Comparison of ENCODE assay signal across 15 mouse cellular contexts in the genomic region with DNA sequence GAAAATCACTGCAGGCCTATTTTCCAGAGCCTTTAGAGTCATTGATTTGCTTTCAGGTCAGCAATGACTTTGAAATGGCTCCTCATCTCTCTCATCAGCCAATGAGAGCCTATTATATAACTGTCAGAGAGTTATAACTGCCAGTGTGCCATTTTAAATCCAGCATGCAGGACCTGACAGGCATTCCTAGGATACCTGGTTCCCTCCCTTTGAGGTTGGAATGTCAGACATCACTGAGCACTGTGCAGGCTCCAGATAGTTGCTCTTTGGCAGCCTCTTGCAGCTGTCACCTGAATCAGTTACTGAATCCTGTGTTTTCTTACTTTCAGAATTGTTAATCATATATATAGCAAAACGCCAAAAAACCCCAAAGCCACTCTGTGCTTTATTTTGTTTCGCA.
DNase-seq lines count a peak whose midpoint lies in the region; ATAC-seq and TF ChIP-seq lines count a peak whose summit lies in the region.
"Had no signal": no experiment of that assay in that cellular context is flagged by ENCODE, and none has a peak within 500 bp of the region (broad histone marks: within the 10 kb centered on the region; RNA-seq: fewer than 3 reads in every experiment).

No protein-coding gene starts in this region.

- DNase-seq in kidney, adult 11 months = peak; percentile 62
- DNase-seq in kidney, postnatal 10 days = no peak
- no peak for DNase-seq in Patski (ENCODE audit: low read depth, low spot score)
- DNase-seq: adrenal gland, postnatal 14 days; cerebellum, adult 11-12 months; gastrocnemius, postnatal 25 days; left cerebral cortex, postnatal 4 days had no signal

- peak overlapping the region; percentile 60 for H3K27ac ChIP-seq in heart, embryonic 15.5 days
- H3K27ac ChIP-seq in neural tube, embryonic 15.5 days (replicated peaks) = no peak overlapping the region
- H3K27ac ChIP-seq: hindbrain, embryonic 15.5 days had no signal

- in situ Hi-C loops in Patski (cut with MboI; ENCODE audit: low pct_unique_long_range_greater_than_20kb) = no loop called here

- no peak overlapping the region for H3K4me3 ChIP-seq in heart, embryonic 15.5 days
- H3K4me3 ChIP-seq in myocyte = no peak overlapping the region
- no peak overlapping the region for H3K4me3 ChIP-seq in neural tube, embryonic 15.5 days (replicated peaks)
- H3K4me3 ChIP-seq: hindbrain, embryonic 15.5 days had no signal

- no peak for TF ChIP-seq CTCF in Patski (IDR thresholded peaks at IDR 0.05)

- H3ac ChIP-seq in myocyte (ENCODE audit: control insufficient read depth, insufficient read length) = no peak overlapping the region

- POLR2A ChIA-PET in Patski (lab: Charles Lee) = no interaction called here

- WGBS in heart, embryonic 15.5 days = 58% methylated on average over 2 of the region's 2 CpGs
- WGBS in neural tube, embryonic 15.5 days = 90% methylated on average over 2 of the region's 2 CpGs

- peaks cover 36% of the 10 kb centered on the region for H3K4me1 ChIP-seq in heart, embryonic 15.5 days (replicated peaks)
- peaks cover 14% of the 10 kb centered on the region for H3K4me1 ChIP-seq in neural tube, embryonic 15.5 days

- CTCF ChIA-PET in Patski (lab: Charles Lee) = no interaction called here

- no peaks in the 10 kb centered on the region for H3K9me3 ChIP-seq in heart, embryonic 15.5 days (replicated peaks)
- H3K9me3 ChIP-seq in neural tube, embryonic 15.5 days (replicated peaks) = no peaks in the 10 kb centered on the region
- H3K9me3 ChIP-seq: hindbrain, embryonic 15.5 days had no signal

- H3K79me2 ChIP-seq in myocyte (ENCODE audit: control insufficient read depth, insufficient read depth) = no peaks in the 10 kb centered on the region

- no peaks in the 10 kb centered on the region for H3K36me3 ChIP-seq in heart, embryonic 15.5 days
- no peaks in the 10 kb centered on the region for H3K36me3 ChIP-seq in myocyte (ENCODE audit: control insufficient read depth, insufficient read depth)
- H3K36me3 ChIP-seq in neural tube, embryonic 15.5 days = no peaks in the 10 kb centered on the region
- H3K36me3 ChIP-seq: hindbrain, embryonic 15.5 days had no signal

- no peak for TF ChIP-seq POLR2A in myocyte (IDR thresholded peaks at IDR 0.05; ENCODE audit: insufficient read length, low read depth)

- H3K9ac ChIP-seq in heart, embryonic 15.5 days = no peak overlapping the region
- no peak overlapping the region for H3K9ac ChIP-seq in neural tube, embryonic 15.5 days (replicated peaks)
- H3K9ac ChIP-seq: hindbrain, embryonic 15.5 days had no signal

- no peak overlapping the region for H3K4me2 ChIP-seq in heart, embryonic 15.5 days
- H3K4me2 ChIP-seq in myocyte (ENCODE audit: low read depth) = peak overlapping the region; percentile 32
- no peak overlapping the region for H3K4me2 ChIP-seq in neural tube, embryonic 15.5 days
- H3K4me2 ChIP-seq: hindbrain, embryonic 15.5 days; midbrain, embryonic 11.5 days had no signal

- peak; percentile 72 for ATAC-seq in Patski
- ATAC-seq in heart, embryonic 15.5 days (replicated peaks; ENCODE audit: insufficient number of reproducible peaks, insufficient read depth, low FRiP score, low read depth) = peak; percentile 55; the same call in 1 of the 2 replicates
- ATAC-seq in erythroblast, adult 5-6 weeks (replicated peaks; ENCODE audit: low FRiP score, poor library complexity, severe bottlenecking) = no peak
- ATAC-seq in neural tube, embryonic 15.5 days (ENCODE audit: low FRiP score) = no peak
- ATAC-seq: forebrain, embryonic 14.5 days had no signal

- H3K27me3 ChIP-seq in Patski (no peaks in the 10 kb centered on the region), myocyte (ENCODE audit: control insufficient read depth, insufficient read depth, insufficient read length) (no peaks in the 10 kb centered on the region)
- no peaks in the 10 kb centered on the region for H3K27me3 ChIP-seq in heart, embryonic 15.5 days
- H3K27me3 ChIP-seq in neural tube, embryonic 15.5 days (replicated peaks) = no peaks in the 10 kb centered on the region
- H3K27me3 ChIP-seq: CH12.LX; hindbrain, embryonic 15.5 days had no signal

TF ChIP-seq in myocyte, 11 proteins besides CTCF, POLR2A, EP300 and RAD21:
- TF ChIP-seq E2F4 (IDR thresholded peaks at IDR 0.05; ENCODE audit: insufficient read depth) (no peak), POLR2AphosphoS2 (IDR thresholded peaks at IDR 0.05; ENCODE audit: insufficient read length, low read depth) (no peak), MAX (IDR thresholded peaks at IDR 0.05; ENCODE audit: low read depth) (no peak), USF1 (IDR thresholded peaks at IDR 0.05; ENCODE audit: low read depth) (no peak), CEBPB (IDR thresholded peaks at IDR 0.05; ENCODE audit: insufficient read depth, poor library complexity, severe bottlenecking) (no peak; the same call in 1 of the 2 replicates), MYOG (IDR thresholded peaks at IDR 0.05; ENCODE audit: control insufficient read depth in 1 of 3, insufficient read depth in 1 of 3, insufficient read length in 2 of 3, low read depth in 2 of 3) (no peak), REST (IDR thresholded peaks at IDR 0.05; ENCODE audit: insufficient read depth, insufficient read length) (no peak), SRF (IDR thresholded peaks at IDR 0.05; ENCODE audit: control insufficient read depth, insufficient read length, low read depth) (no peak), MYOD1 (IDR thresholded peaks at IDR 0.05; ENCODE audit: control insufficient read depth in 1 of 3, insufficient read length in 2 of 3, low read depth in 2 of 3) (no peak), TCF12 (IDR thresholded peaks at IDR 0.05; ENCODE audit: insufficient read depth, poor library complexity, severe bottlenecking) (no peak), TCF3 (IDR thresholded peaks at IDR 0.05; ENCODE audit: insufficient read length, low read depth) (no peak)

Comparison
In these comparisons a context has a peak if more than half of its experiments do, and no peak if none do; other contexts are left out.
1. ATAC-seq: peak in Patski (single experiment) and heart, embryonic 15.5 days (single experiment); none in erythroblast, adult 5-6 weeks (single experiment) and neural tube, embryonic 15.5 days (single experiment).